16 mouse cellular contexts compared by ENCODE assay signal in the genomic region with DNA sequence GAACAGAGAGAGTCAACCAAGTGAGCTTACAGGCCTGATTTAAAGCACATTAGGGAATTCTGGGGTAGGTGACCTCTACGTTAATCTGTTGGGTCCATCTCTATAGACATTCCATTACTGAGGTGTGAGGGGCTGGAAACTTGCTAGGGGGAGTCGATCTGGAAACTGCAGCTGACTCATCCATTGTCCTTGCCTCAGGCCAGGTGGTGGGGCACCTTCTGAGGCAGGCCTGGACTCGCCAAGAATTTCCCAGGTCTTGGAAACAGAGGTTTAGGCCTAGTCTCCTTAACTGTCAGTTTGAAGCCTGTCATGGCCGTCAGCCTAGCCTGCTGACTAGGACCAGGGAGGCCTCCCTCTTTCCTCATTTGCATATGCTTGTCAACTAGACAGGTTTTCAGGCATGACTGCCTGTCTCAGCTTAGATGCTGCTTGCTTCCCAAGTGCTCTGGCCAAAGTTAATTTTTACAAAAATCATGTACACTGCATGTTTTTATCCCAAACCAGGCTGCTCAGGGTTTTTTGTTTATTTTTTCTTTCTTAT. TPM values are rescaled to one million over a fixed set of nuclear protein-coding genes. Genes with fewer than 3 reads are reported as not detected.
DNase-seq lines count a peak whose midpoint lies in the region; ATAC-seq and TF ChIP-seq lines count a peak whose summit lies in the region.
"Had no signal": no experiment of that assay in that cellular context is flagged by ENCODE, and none has a peak within 500 bp of the region (broad histone marks: within the 10 kb centered on the region; RNA-seq: fewer than 3 reads in every experiment).

No protein-coding gene starts in this region.

- no peak overlapping the region for H3K9ac ChIP-seq in hindbrain, embryonic 13.5 days
- H3K9ac ChIP-seq in hindbrain, embryonic 11.5 days (ENCODE audit: low read depth, low read length) = no peak overlapping the region
- H3K9ac ChIP-seq: embryonic facial prominence, embryonic 13.5 days; heart, embryonic 13.5 days; liver, embryonic 12.5 days; midbrain, embryonic 13.5 days had no signal

- TF ChIP-seq CTCF in layer of hippocampus, adult 2 months (conservative IDR thresholded peaks at IDR 0.05) = no peak

- H3K4me3 ChIP-seq in hindbrain, embryonic 13.5 days = no peak overlapping the region
- no peak overlapping the region for H3K4me3 ChIP-seq in hindbrain, embryonic 11.5 days (ENCODE audit: low read depth, low read length)
- H3K4me3 ChIP-seq in layer of hippocampus, adult 2 months = no peak overlapping the region
- H3K4me3 ChIP-seq: embryonic facial prominence, embryonic 13.5 days; heart, embryonic 13.5 days; liver, embryonic 12.5 days; midbrain, embryonic 13.5 days had no signal

- peaks cover 20% of the 10 kb centered on the region for H3K4me1 ChIP-seq in hindbrain, embryonic 13.5 days (replicated peaks)
- H3K4me1 ChIP-seq in hindbrain, embryonic 11.5 days (replicated peaks; ENCODE audit: control insufficient read depth, insufficient read depth, low read length) = 0 out of 2 replicates have a peak, but pooled peaks cover 2% of the 10 kb centered on the region

- no peaks in the 10 kb centered on the region for H3K36me3 ChIP-seq in hindbrain, embryonic 13.5 days
- H3K36me3 ChIP-seq in hindbrain, embryonic 11.5 days (ENCODE audit: control insufficient read depth, insufficient read depth, low read length) = no peaks in the 10 kb centered on the region
- H3K36me3 ChIP-seq: embryonic facial prominence, embryonic 13.5 days; heart, embryonic 13.5 days; liver, embryonic 12.5 days; midbrain, embryonic 13.5 days had no signal

- DNase-seq in hindbrain, embryonic 11.5 days (ENCODE audit: low spot score) = no peak
- DNase-seq in layer of hippocampus, adult 2 months (ENCODE audit: low spot score in 2 of 2) = no peak
- no peak for DNase-seq in layer of hippocampus, adult 9-11 months
- peak; percentile 37 for DNase-seq in A20 (ENCODE audit: low read depth, low spot score)
- peak; percentile 25 for DNase-seq in ES-CJ7 (ENCODE audit: low read depth, low spot score)
- no peak for DNase-seq in cerebellum, postnatal 14 days
- DNase-seq in cerebellum, adult 11 months = no peak
- DNase-seq: gastrocnemius, postnatal 10 days; right cerebral cortex, postnatal 25 days had no signal

- no peak for ATAC-seq in hindbrain, embryonic 13.5 days (ENCODE audit: low FRiP score)
- no peak for ATAC-seq in hindbrain, embryonic 11.5 days (ENCODE audit: low FRiP score)
- ATAC-seq: liver, embryonic 12.5 days; midbrain, embryonic 13.5 days had no signal

- H3K9me3 ChIP-seq in hindbrain, embryonic 13.5 days = no peaks in the 10 kb centered on the region
- H3K9me3 ChIP-seq in hindbrain, embryonic 11.5 days (ENCODE audit: control insufficient read depth, low read length) = no peaks in the 10 kb centered on the region
- H3K9me3 ChIP-seq: embryonic facial prominence, embryonic 13.5 days; heart, embryonic 13.5 days; liver, embryonic 12.5 days; midbrain, embryonic 13.5 days had no signal

- 0 out of 2 replicates have a peak overlapping the region, but pooled peaks have one; percentile 37 for H3K27ac ChIP-seq in hindbrain, embryonic 13.5 days
- no peak overlapping the region for H3K27ac ChIP-seq in hindbrain, embryonic 11.5 days (ENCODE audit: low read depth, low read length)
- peak overlapping the region; percentile 69; the same call in 1 of the 2 replicates for H3K27ac ChIP-seq in layer of hippocampus, adult 2 months
- H3K27ac ChIP-seq: embryonic facial prominence, embryonic 13.5 days; heart, embryonic 13.5 days; liver, embryonic 12.5 days; macrophage; midbrain, embryonic 13.5 days had no signal

- H3K4me2 ChIP-seq in hindbrain, embryonic 13.5 days = no peak overlapping the region
- no peak overlapping the region for H3K4me2 ChIP-seq in hindbrain, embryonic 11.5 days (replicated peaks; ENCODE audit: low read depth, low read length)
- H3K4me2 ChIP-seq: embryonic facial prominence, embryonic 13.5 days; heart, embryonic 13.5 days; liver, embryonic 12.5 days; midbrain, embryonic 13.5 days had no signal

- WGBS in hindbrain, embryonic 13.5 days = 66% methylated on average over 4 of the region's 4 CpGs
- WGBS in hindbrain, embryonic 11.5 days = 64% methylated on average over 4 of the region's 4 CpGs

- H3K27me3 ChIP-seq in hindbrain, embryonic 13.5 days = 0 out of 2 replicates have a peak, but pooled peaks cover 3% of the 10 kb centered on the region
- H3K27me3 ChIP-seq in hindbrain, embryonic 11.5 days (ENCODE audit: control insufficient read depth, insufficient read depth, low read length) = no peaks in the 10 kb centered on the region
- H3K27me3 ChIP-seq: CH12.LX; embryonic facial prominence, embryonic 13.5 days; heart, embryonic 13.5 days; liver, embryonic 12.5 days had no signal

RNA-seq across cellular contexts. Expression of a gene that starts 21.8 kb away (rescaled TPM):
- 4.4 and 6.4 TPM in 2 replicates for polyA plus RNA-seq in hindbrain, embryonic 13.5 days (2015; fragmentation: Nextera tagmentation; extraction: Ambion mirVana)
- polyA plus RNA-seq in hindbrain, embryonic 11.5 days (2014; fragmentation: Nextera tagmentation; extraction: Ambion mirVana) = 0.68 and 0.83 TPM in 2 replicates
- total RNA-seq in layer of hippocampus, adult 2 months (2021) = 10 to 100 TPM; 81.8 to 81.9 TPM
- polyA plus RNA-seq: liver, embryonic 12.5 days had no signal

Comparison
In these comparisons a context has a peak if more than half of its experiments do, and no peak if none do; other contexts are left out.
1. DNase-seq: peak in A20 (single experiment) and ES-CJ7 (single experiment); none in hindbrain, embryonic 11.5 days (single experiment), layer of hippocampus, adult 2 months (0 of 2), layer of hippocampus, adult 9-11 months (single experiment), cerebellum, postnatal 14 days (0 of 2) and cerebellum, adult 11 months (single experiment).